Mouse (Mus musculus) myocyte (in vitro differentiated cells): ENCODE results near the gene Ccdc71. TPM values are rescaled to one million over a fixed set of nuclear protein-coding genes. Genes with fewer than 3 reads are reported as not detected.
A peak's percentile ranks its signal among the peaks of the same experiment; 100 is the strongest.

Experiments used
- H3K27me3 ChIP-seq: one replicate; pipeline ENCODE4 v1.6.1; 2011; ENCODE audit not compliant: control insufficient read depth, insufficient read depth, insufficient read length
- H3K36me3 ChIP-seq: one replicate; pipeline ENCODE4 v1.6.1; 2011; ENCODE audit not compliant: control insufficient read depth, insufficient read depth
- H3K4me2 ChIP-seq: one replicate; pipeline ENCODE4 v1.6.1; 2011; ENCODE audit warnings: low read depth, control low read depth
- H3K4me3 ChIP-seq: one replicate; pipeline ENCODE4 v1.5.1; 2011; ENCODE audit warnings: mild to moderate bottlenecking, control low read depth, moderate library complexity
- H3K79me2 ChIP-seq: one replicate; pipeline ENCODE4 v1.6.1; 2011; ENCODE audit not compliant: control insufficient read depth, insufficient read depth
- H3ac ChIP-seq: one replicate; pipeline ENCODE4 v1.6.1; 2011; ENCODE audit not compliant: control insufficient read depth, insufficient read length
- CEBPB ChIP-seq: IDR thresholded peaks from 2 replicates; pipeline ENCODE4 v1.6.1; 2011; ENCODE audit warnings: mild to moderate bottlenecking, moderate library complexity; ENCODE audit not compliant: poor library complexity, insufficient read depth, severe bottlenecking
- E2F4 ChIP-seq: IDR thresholded peaks from one replicate; pipeline ENCODE4 v1.6.1; 2011; ENCODE audit warnings: mild to moderate bottlenecking, control low read depth, moderate library complexity; ENCODE audit not compliant: insufficient read depth
- MAX ChIP-seq: IDR thresholded peaks from one replicate; pipeline ENCODE4 v1.6.1; 2011; ENCODE audit warnings: low read depth, mild to moderate bottlenecking, control low read depth
- MYOD1 ChIP-seq, 3 experiments: IDR thresholded peaks; one replicate each; pipeline ENCODE4 v1.6.1; 2011; ENCODE audit warnings: control low read depth in 2 of 3, low read depth in 2 of 3, mild to moderate bottlenecking in 2 of 3, moderate library complexity in 1 of 3; ENCODE audit not compliant: insufficient read length in 2 of 3, control insufficient read depth in 1 of 3
- MYOG ChIP-seq, 3 experiments: IDR thresholded peaks; one replicate each; pipeline ENCODE4 v1.6.1; 2011; ENCODE audit warnings: control low read depth in 2 of 3, low read depth in 2 of 3, mild to moderate bottlenecking in 2 of 3; ENCODE audit not compliant: insufficient read length in 2 of 3, control insufficient read depth in 1 of 3, insufficient read depth in 1 of 3
- POLR2A ChIP-seq: IDR thresholded peaks from one replicate; pipeline ENCODE4 v1.6.1; 2011; ENCODE audit warnings: low read depth, mild to moderate bottlenecking, control low read depth, moderate library complexity; ENCODE audit not compliant: insufficient read length
- POLR2AphosphoS2 ChIP-seq: IDR thresholded peaks from one replicate; pipeline ENCODE4 v1.6.1; 2011; ENCODE audit warnings: low read depth, control low read depth; ENCODE audit not compliant: insufficient read length
- REST ChIP-seq: IDR thresholded peaks from one replicate; pipeline ENCODE4 v1.6.1; 2011; ENCODE audit warnings: mild to moderate bottlenecking, control low read depth, moderate library complexity; ENCODE audit not compliant: insufficient read depth, insufficient read length
- SRF ChIP-seq: IDR thresholded peaks from one replicate; pipeline ENCODE4 v1.6.1; 2011; ENCODE audit warnings: low read depth; ENCODE audit not compliant: control insufficient read depth, insufficient read length
- TCF12 ChIP-seq: IDR thresholded peaks from one replicate; pipeline ENCODE4 v1.6.1; 2011; ENCODE audit warnings: mild to moderate bottlenecking, control low read depth; ENCODE audit not compliant: poor library complexity, insufficient read depth, severe bottlenecking
- TCF3 ChIP-seq: IDR thresholded peaks from one replicate; pipeline ENCODE4 v1.6.1; 2011; ENCODE audit warnings: low read depth, control low read depth; ENCODE audit not compliant: insufficient read length
- USF1 ChIP-seq: IDR thresholded peaks from one replicate; pipeline ENCODE4 v1.6.1; 2011; ENCODE audit warnings: low read depth, mild to moderate bottlenecking, control low read depth, moderate library complexity
- polyA plus RNA-seq: library from polyadenylated mRNA; unstranded; fragments of >200 nt; fragmentation: generic; extraction: Trizol; gene quantifications from one replicate; pipeline ENCODE4 v1.2.1, GENCODE M21; 2012; ENCODE audit warnings: missing spikeins

The Ccdc71 gene
- polyA plus RNA-seq = 30.4 TPM

GRCm38 (mm10) chr9:108460319-108461178, at the start of gene Ccdc71:
Gene Ccdc71, plus strand, starts transcription at chr9:108460527.
- Histone ChIP-seq H3K4me3 (peak within 1 kb of the TSS; percentile 77), H3ac (peak within 1 kb of the TSS; percentile 88), H3K4me2 (peak within 1 kb of the TSS; percentile 97), H3K27me3 (no peaks in the 10 kb centered on the region), H3K36me3 (no peaks in the 10 kb centered on the region), H3K79me2 (peaks cover 26% of the 10 kb centered on the region)
- TF ChIP-seq POLR2AphosphoS2 = peak; percentile 84
- peak; percentile 79 for TF ChIP-seq POLR2A
- TF ChIP-seq MYOD1 (IDR thresholded peaks at IDR 0.05; ENCODE audit: control insufficient read depth in 1 of 3, insufficient read length in 2 of 3, low read depth in 2 of 3) = no peak
- no peak for TF ChIP-seq USF1
- TF ChIP-seq REST = no peak

- Histone ChIP-seq H3K4me2 (no peak overlapping the region), H3ac (no peak overlapping the region), H3K27me3 (no peaks in the 10 kb centered on the region), H3K4me3 (no peak overlapping the region), H3K36me3 (no peaks in the 10 kb centered on the region), H3K79me2 (no peaks in the 10 kb centered on the region)
- TF ChIP-seq REST = no peak
- TF ChIP-seq MAX = no peak
- no peak for TF ChIP-seq MYOG (IDR thresholded peaks at IDR 0.05; ENCODE audit: control insufficient read depth in 1 of 3, insufficient read depth in 1 of 3, insufficient read length in 2 of 3, low read depth in 2 of 3)
- no peak for TF ChIP-seq TCF12
- no peak for TF ChIP-seq CEBPB
- no peak for TF ChIP-seq SRF
- no peak for TF ChIP-seq E2F4
- no peak for TF ChIP-seq TCF3
- no peak for TF ChIP-seq MYOD1 (IDR thresholded peaks at IDR 0.05; ENCODE audit: control insufficient read depth in 1 of 3, insufficient read length in 2 of 3, low read depth in 2 of 3)
- no peak for TF ChIP-seq POLR2A
- no peak for TF ChIP-seq USF1
- no peak for TF ChIP-seq POLR2AphosphoS2
These were observed 48.9 kb upstream of the Ccdc71 start for GRCm38 (mm10) chr9:108411381-108411942.

- TF ChIP-seq POLR2AphosphoS2 = no peak
- no peak for TF ChIP-seq POLR2A
- TF ChIP-seq E2F4 = no peak
- TF ChIP-seq MYOG (IDR thresholded peaks at IDR 0.05; ENCODE audit: control insufficient read depth in 1 of 3, insufficient read depth in 1 of 3, insufficient read length in 2 of 3, low read depth in 2 of 3) = no peak
- TF ChIP-seq TCF12 = no peak
- H3K4me2 ChIP-seq = no peak overlapping the region
These were observed 48.1 kb upstream of the Ccdc71 start for GRCm38 (mm10) chr9:108412221-108412620.

GRCm38 (mm10) chr9:108428384-108428783, 31.9 kb upstream of the Ccdc71 start, which contains the start of gene Ccdc36:
Gene Ccdc36, minus strand, starts transcription at chr9:108428484.
- no peak within 1 kb of the TSS for H3ac ChIP-seq
- H3K27me3 ChIP-seq = peaks cover 5% of the 10 kb centered on the region
- no peak for TF ChIP-seq POLR2AphosphoS2
- TF ChIP-seq TCF3 = no peak
- no peak for TF ChIP-seq CEBPB
- no peak for TF ChIP-seq SRF
- no peak for TF ChIP-seq TCF12
- no peak for TF ChIP-seq E2F4
- no peak for TF ChIP-seq MYOD1 (IDR thresholded peaks at IDR 0.05; ENCODE audit: control insufficient read depth in 1 of 3, insufficient read length in 2 of 3, low read depth in 2 of 3)
- TF ChIP-seq MYOG (IDR thresholded peaks at IDR 0.05; ENCODE audit: control insufficient read depth in 1 of 3, insufficient read depth in 1 of 3, insufficient read length in 2 of 3, low read depth in 2 of 3) = no peak
- TF ChIP-seq REST = no peak
- TF ChIP-seq MAX = no peak
- no peak for TF ChIP-seq USF1
- no peaks in the 10 kb centered on the region for H3K79me2 ChIP-seq
- no peaks in the 10 kb centered on the region for H3K36me3 ChIP-seq
- no peak within 1 kb of the TSS for H3K4me3 ChIP-seq
- H3K4me2 ChIP-seq = no peak within 1 kb of the TSS

More at GRCm38 (mm10) chr9:108412221-108412620, 48.1 kb upstream of the Ccdc71 start:
- H3ac ChIP-seq = no peak overlapping the region
- H3K36me3 ChIP-seq = no peaks in the 10 kb centered on the region
- no peaks in the 10 kb centered on the region for H3K79me2 ChIP-seq
- no peaks in the 10 kb centered on the region for H3K27me3 ChIP-seq
- no peak overlapping the region for H3K4me3 ChIP-seq
